20 mouse cellular contexts compared by ENCODE assay signal in the genomic region with DNA sequence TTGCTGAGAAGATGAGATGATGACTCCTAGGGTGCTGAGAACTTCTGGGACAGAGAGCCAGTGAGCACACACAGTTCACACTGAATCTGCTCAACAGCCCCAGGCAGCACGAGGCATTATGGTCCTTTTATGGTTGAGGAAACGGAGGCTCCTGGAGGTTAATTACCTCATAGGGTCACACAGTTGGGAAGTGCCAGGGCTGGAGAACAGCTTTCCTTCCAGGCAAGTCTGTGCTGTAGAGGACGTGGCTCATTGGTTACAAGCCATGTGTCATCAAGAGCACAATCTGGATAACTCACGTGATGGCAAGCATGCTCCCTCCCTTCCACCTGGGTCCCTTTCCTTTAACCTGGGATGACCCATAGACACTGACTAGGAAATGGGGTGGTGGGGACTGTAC.
DNase-seq lines count a peak whose midpoint lies in the region; ATAC-seq and TF ChIP-seq lines count a peak whose summit lies in the region.
"Had no signal": no experiment of that assay in that cellular context is flagged by ENCODE, and none has a peak within 500 bp of the region (broad histone marks: within the 10 kb centered on the region; RNA-seq: fewer than 3 reads in every experiment).

No protein-coding gene starts in this region.

- no peak for DNase-seq in hindbrain, embryonic 11.5 days (ENCODE audit: low spot score)
- DNase-seq in kidney, adult 9 months: peak; percentile 20
- DNase-seq in kidney, adult 8-10 months: no peak
- DNase-seq in midbrain, embryonic 10.5 days (ENCODE audit: low spot score): no peak
- no peak for DNase-seq in hindbrain, postnatal 0 days (ENCODE audit: low spot score)
- DNase-seq in ovary, adult 18-20 months (ENCODE audit: low spot score): no peak
- DNase-seq: adrenal gland, postnatal 10 days; cerebellum, adult 11 months; cerebellum, adult 8-10 months; cerebellum, postnatal 14 days; gastrocnemius, adult 2 months; gastrocnemius, postnatal 25 days; heart, postnatal 36 days had no signal

- 53% methylated on average over 4 of the region's 4 CpGs for WGBS in hindbrain, embryonic 11.5 days
- WGBS in hindbrain, embryonic 16.5 days: 35% methylated on average over 4 of the region's 4 CpGs
- WGBS in midbrain, embryonic 10.5 days: 78% methylated on average over 4 of the region's 4 CpGs
- 58% methylated on average over 4 of the region's 4 CpGs for WGBS in midbrain, embryonic 16.5 days
- WGBS in hindbrain, postnatal 0 days: 50% methylated on average over 4 of the region's 4 CpGs

- H3K4me3 ChIP-seq in hindbrain, embryonic 11.5 days (ENCODE audit: low read depth, low read length): no peak overlapping the region
- H3K4me3 ChIP-seq in hindbrain, embryonic 16.5 days (ENCODE audit: low read length): no peak overlapping the region
- no peak overlapping the region for H3K4me3 ChIP-seq in midbrain, embryonic 10.5 days
- no peak overlapping the region for H3K4me3 ChIP-seq in midbrain, embryonic 16.5 days (ENCODE audit: low read depth, low read length)
- H3K4me3 ChIP-seq in hindbrain, postnatal 0 days (ENCODE audit: low read length): no peak overlapping the region
- H3K4me3 ChIP-seq: embryonic facial prominence, embryonic 15.5 days; erythroblast, embryonic 14.5 days; forebrain, embryonic 10.5 days; gastrocnemius, adult 2 months; heart, embryonic 12.5 days had no signal

- H3K9ac ChIP-seq in hindbrain, embryonic 11.5 days (ENCODE audit: low read depth, low read length): no peak overlapping the region
- no peak overlapping the region for H3K9ac ChIP-seq in hindbrain, embryonic 16.5 days (ENCODE audit: low read depth, low read length)
- H3K9ac ChIP-seq in midbrain, embryonic 16.5 days (ENCODE audit: low read depth, low read length): no peak overlapping the region
- no peak overlapping the region for H3K9ac ChIP-seq in hindbrain, postnatal 0 days (replicated peaks; ENCODE audit: low read length)
- H3K9ac ChIP-seq: embryonic facial prominence, embryonic 15.5 days; heart, embryonic 12.5 days had no signal

- H3K36me3 ChIP-seq in hindbrain, embryonic 11.5 days (ENCODE audit: control insufficient read depth, insufficient read depth, low read length): no peaks in the 10 kb centered on the region
- no peaks in the 10 kb centered on the region for H3K36me3 ChIP-seq in hindbrain, embryonic 16.5 days (ENCODE audit: control insufficient read depth, insufficient read depth, low read length)
- no peaks in the 10 kb centered on the region for H3K36me3 ChIP-seq in midbrain, embryonic 10.5 days
- H3K36me3 ChIP-seq in midbrain, embryonic 16.5 days (ENCODE audit: control insufficient read depth, insufficient read depth, low read length): no peaks in the 10 kb centered on the region
- H3K36me3 ChIP-seq in hindbrain, postnatal 0 days (ENCODE audit: insufficient read depth, low read length): no peaks in the 10 kb centered on the region
- H3K36me3 ChIP-seq: embryonic facial prominence, embryonic 15.5 days; forebrain, embryonic 10.5 days; heart, embryonic 12.5 days had no signal

- H3K4me2 ChIP-seq in hindbrain, embryonic 11.5 days (replicated peaks; ENCODE audit: low read depth, low read length): no peak overlapping the region
- no peak overlapping the region for H3K4me2 ChIP-seq in hindbrain, embryonic 16.5 days (ENCODE audit: low read length)
- no peak overlapping the region for H3K4me2 ChIP-seq in midbrain, embryonic 16.5 days (ENCODE audit: low read length)
- H3K4me2 ChIP-seq in hindbrain, postnatal 0 days (ENCODE audit: low read depth, low read length): no peak overlapping the region
- H3K4me2 ChIP-seq: embryonic facial prominence, embryonic 15.5 days; heart, embryonic 12.5 days had no signal

- H3K27ac ChIP-seq in hindbrain, embryonic 11.5 days (ENCODE audit: low read depth, low read length): peak overlapping the region; percentile 30; the same call in 1 of the 2 replicates
- no peak overlapping the region for H3K27ac ChIP-seq in hindbrain, embryonic 16.5 days (ENCODE audit: low read depth, low read length)
- 0 out of 2 replicates have a peak overlapping the region, but pooled peaks have one; percentile 35 for H3K27ac ChIP-seq in midbrain, embryonic 10.5 days (replicated peaks)
- H3K27ac ChIP-seq in midbrain, embryonic 16.5 days (ENCODE audit: low read length): no peak overlapping the region
- H3K27ac ChIP-seq in hindbrain, postnatal 0 days: no peak overlapping the region
- H3K27ac ChIP-seq: embryonic facial prominence, embryonic 15.5 days; forebrain, embryonic 10.5 days; gastrocnemius, adult 2 months had no signal

- H3K4me1 ChIP-seq in hindbrain, embryonic 11.5 days (replicated peaks; ENCODE audit: control insufficient read depth, insufficient read depth, low read length): no peaks in the 10 kb centered on the region
- H3K4me1 ChIP-seq in hindbrain, embryonic 16.5 days (ENCODE audit: control insufficient read depth, insufficient read depth, low read depth, low read length): no peaks in the 10 kb centered on the region; the same call in 1 of the 2 replicates
- H3K4me1 ChIP-seq in midbrain, embryonic 10.5 days: peaks cover 13% of the 10 kb centered on the region
- no peaks in the 10 kb centered on the region for H3K4me1 ChIP-seq in midbrain, embryonic 16.5 days (ENCODE audit: control insufficient read depth, insufficient read depth, low read length)
- H3K4me1 ChIP-seq in hindbrain, postnatal 0 days (ENCODE audit: insufficient read depth, low read length): 0 out of 2 replicates have a peak, but pooled peaks cover 2% of the 10 kb centered on the region
- H3K4me1 ChIP-seq: embryonic facial prominence, embryonic 15.5 days; heart, embryonic 12.5 days had no signal

- ATAC-seq in hindbrain, embryonic 11.5 days (ENCODE audit: low FRiP score): peak; percentile 33; the same call in 1 of the 2 replicates
- no peak for ATAC-seq in hindbrain, embryonic 16.5 days
- ATAC-seq in midbrain, embryonic 16.5 days: no peak
- 0 out of 2 replicates have a peak, but pooled peaks have one; percentile 30 for ATAC-seq in hindbrain, postnatal 0 days
- ATAC-seq: forebrain, embryonic 14.5 days had no signal

- H3K27me3 ChIP-seq in hindbrain, embryonic 11.5 days (ENCODE audit: control insufficient read depth, insufficient read depth, low read length): no peaks in the 10 kb centered on the region
- H3K27me3 ChIP-seq in hindbrain, embryonic 16.5 days (replicated peaks; ENCODE audit: control insufficient read depth, insufficient read depth, low read length): no peaks in the 10 kb centered on the region
- H3K27me3 ChIP-seq in midbrain, embryonic 10.5 days (ENCODE audit: low read depth, poor library complexity, severe bottlenecking): no peaks in the 10 kb centered on the region
- no peaks in the 10 kb centered on the region for H3K27me3 ChIP-seq in midbrain, embryonic 16.5 days (ENCODE audit: control insufficient read depth, insufficient read depth, low read depth, low read length)
- H3K27me3 ChIP-seq in hindbrain, postnatal 0 days (ENCODE audit: insufficient read depth, low read length): no peaks in the 10 kb centered on the region
- H3K27me3 ChIP-seq: embryonic facial prominence, embryonic 15.5 days; heart, embryonic 12.5 days had no signal

- TF ChIP-seq CTCF in hindbrain, postnatal 0 days (IDR thresholded peaks at IDR 0.05; ENCODE audit: low read depth): no peak

- H3K9me3 ChIP-seq in hindbrain, embryonic 11.5 days (ENCODE audit: control insufficient read depth, low read length): no peaks in the 10 kb centered on the region
- no peaks in the 10 kb centered on the region for H3K9me3 ChIP-seq in hindbrain, embryonic 16.5 days (ENCODE audit: control insufficient read depth, low read length)
- 0 out of 2 replicates have a peak, but pooled peaks cover 3% of the 10 kb centered on the region for H3K9me3 ChIP-seq in midbrain, embryonic 10.5 days (replicated peaks)
- H3K9me3 ChIP-seq in midbrain, embryonic 16.5 days (replicated peaks; ENCODE audit: control insufficient read depth, low read length, poor library complexity, severe bottlenecking): no peaks in the 10 kb centered on the region
- no peaks in the 10 kb centered on the region for H3K9me3 ChIP-seq in hindbrain, postnatal 0 days (ENCODE audit: low read length)
- H3K9me3 ChIP-seq: embryonic facial prominence, embryonic 15.5 days; forebrain, embryonic 10.5 days had no signal

Comparison
In these comparisons a context has a peak if more than half of its experiments do, and no peak if none do; other contexts are left out.
1. ATAC-seq: peak in hindbrain, embryonic 11.5 days (single experiment) and hindbrain, postnatal 0 days (single experiment); none in hindbrain, embryonic 16.5 days (single experiment) and midbrain, embryonic 16.5 days (single experiment).
2. H3K27ac ChIP-seq: peak in hindbrain, embryonic 11.5 days (single experiment) and midbrain, embryonic 10.5 days (single experiment); none in hindbrain, embryonic 16.5 days (single experiment), midbrain, embryonic 16.5 days (single experiment) and hindbrain, postnatal 0 days (single experiment).